Mouse (Mus musculus): ENCODE data around the gene Msrb3.
"Not testable (repeated sequence)": the region's sequence is repeated elsewhere in the genome, so short reads cannot be mapped to it uniquely, and the experiment has no call there.

Msrb3 gene

GRCm38 (mm10) chr10:120801127-120801526, 97.8 kb downstream of the Msrb3 start:
- DNase-seq = no peak

DNA sequence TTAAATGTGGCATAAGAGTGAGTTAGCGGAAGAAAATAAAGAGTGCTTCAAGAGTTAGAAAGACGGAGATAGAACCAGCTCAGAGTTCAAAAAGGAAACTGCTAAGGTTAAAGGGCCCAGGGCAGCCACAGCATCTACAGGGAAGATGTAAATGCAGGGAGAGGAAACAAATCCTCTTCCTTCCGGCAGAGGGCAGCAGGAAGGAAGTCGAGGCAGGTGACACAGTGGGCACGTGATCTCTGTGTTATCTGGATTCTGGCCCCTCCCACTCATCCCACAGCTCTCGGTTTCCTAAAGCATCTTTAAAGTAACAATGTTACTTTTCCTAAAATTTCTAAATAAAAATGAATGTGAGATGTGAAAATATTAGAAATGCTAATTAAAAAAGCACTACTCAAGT, 99.4 kb downstream of the Msrb3 start:
- no peak for DNase-seq

DNA sequence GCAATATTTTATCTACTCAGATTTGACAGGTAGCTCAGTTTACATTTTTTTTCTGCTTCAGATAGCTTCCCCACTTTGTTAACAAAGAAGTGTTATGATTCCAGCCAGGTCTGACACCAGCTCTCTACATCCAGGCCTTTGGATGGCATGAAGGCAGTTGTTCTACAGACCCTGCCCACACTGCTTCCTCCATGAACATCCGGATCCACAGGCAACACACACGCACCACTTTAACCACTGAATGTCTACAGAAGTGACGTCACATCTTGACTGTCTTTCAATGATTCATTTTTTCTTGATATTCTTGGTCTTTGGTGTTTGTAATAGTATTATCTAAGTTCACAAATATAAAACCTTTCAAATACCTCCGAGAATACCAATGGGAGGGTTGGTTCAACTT, 102.2 kb downstream of the Msrb3 start:
- no peak for DNase-seq

- no peak for DNase-seq
Measured at GRCm38 (mm10) chr10:120794391-120794817, 104.5 kb downstream of the Msrb3 start.

GRCm38 (mm10) chr10:120792191-120792765, 106.6 kb downstream of the Msrb3 start:
- no peak for DNase-seq

- DNase-seq = no peak
Measured at GRCm38 (mm10) chr10:120791438-120791837, 107.5 kb downstream of the Msrb3 start.

DNA sequence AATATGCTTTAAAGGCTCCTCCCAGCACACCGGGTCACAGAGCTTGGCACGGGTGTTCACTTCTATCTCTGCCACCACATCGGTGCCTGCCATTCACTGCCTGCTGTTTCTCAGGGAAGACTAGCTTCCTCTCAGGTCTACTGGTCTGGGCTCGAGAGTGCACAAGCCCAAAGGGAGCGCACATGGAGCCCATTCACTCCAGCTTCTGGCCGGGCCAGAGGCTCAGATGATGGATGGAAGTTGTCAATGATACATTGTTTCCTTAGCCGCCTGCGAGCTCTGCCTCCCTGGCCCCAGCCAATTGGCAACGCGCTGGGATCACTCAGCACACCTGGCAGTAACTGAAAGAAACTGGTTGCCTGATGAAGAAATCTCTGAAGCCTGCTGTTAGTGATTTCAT, 111.7 kb downstream of the Msrb3 start:
- no peak for DNase-seq

DNA sequence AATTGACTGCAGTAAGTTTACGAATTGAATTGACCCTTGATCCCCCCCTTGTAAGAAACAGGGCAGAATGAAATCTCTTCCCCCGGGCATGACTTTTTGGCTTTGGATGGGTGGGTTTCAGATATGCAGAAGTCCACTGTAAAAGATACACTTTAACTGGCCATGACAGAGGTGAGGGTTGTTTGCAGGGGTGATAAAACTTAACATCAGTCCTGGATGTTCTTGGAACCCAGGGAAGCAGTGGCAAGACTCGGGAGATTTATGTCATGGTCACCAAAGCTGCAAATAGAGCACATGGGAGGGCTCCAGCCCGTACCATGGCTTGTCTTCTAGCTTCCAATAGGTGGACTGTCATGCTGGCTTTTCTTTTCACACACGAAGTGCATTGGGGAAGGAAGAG, 114.4 kb downstream of the Msrb3 start:
- DNase-seq = no peak

DNA sequence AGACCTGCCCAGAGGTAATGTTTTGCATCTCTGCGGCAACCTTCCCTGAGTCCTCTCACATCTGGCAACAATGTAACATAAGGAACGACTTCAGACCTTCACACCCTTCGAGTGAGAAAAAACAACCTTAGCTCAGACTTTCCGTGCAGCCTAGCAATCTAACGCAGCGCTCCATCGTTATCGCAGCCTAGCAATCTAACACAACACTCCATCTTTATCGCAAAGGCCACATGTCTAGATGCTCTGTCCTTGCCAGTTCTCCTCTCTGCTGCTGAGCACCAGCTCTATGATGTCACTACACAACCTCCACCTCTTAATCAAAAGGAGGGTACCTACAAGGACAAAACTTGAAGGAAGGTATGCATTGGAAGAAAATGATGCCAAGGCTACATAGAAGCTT, 115.5 kb downstream of the Msrb3 start:
- no peak for DNase-seq

DNA sequence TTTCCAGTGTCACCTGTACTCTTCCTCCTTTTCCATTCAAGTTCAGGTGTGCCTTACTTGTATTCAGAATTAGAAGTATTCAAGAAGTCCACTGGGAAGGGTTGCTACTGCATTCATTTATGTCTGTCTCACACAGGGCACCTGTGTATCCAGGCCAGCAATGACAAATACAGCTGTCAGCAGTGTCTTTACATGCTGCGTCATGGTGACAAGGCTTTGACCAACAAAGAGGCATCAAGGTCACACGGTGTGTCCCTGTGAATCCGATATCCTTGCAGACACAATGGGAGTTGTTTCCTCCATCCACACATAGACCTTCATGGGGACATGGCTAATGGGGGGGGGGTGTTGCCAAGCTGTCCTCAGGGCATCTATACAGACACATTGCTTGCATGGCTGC, 121.4 kb downstream of the Msrb3 start:
- no peak for DNase-seq

DNA sequence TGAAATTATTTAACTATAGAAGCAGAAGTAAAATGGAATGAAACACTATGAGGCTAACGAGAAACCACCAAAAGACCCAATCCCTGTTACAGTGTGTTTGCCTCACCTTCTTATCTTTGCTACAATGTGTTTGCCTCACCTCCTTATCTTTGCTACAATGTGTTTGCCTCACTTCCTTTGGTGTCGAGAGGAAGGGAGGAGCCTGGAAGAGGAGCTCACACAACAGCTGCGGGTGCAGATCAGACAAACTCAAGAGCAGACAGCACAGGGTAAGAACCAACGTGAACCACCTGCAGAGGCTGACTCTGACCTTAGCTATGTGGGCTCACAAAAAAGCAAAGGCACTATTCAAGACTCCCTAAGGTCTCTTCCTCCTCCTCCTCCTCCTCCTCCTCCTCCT, 123.5 kb downstream of the Msrb3 start:
- no peak for DNase-seq

DNA sequence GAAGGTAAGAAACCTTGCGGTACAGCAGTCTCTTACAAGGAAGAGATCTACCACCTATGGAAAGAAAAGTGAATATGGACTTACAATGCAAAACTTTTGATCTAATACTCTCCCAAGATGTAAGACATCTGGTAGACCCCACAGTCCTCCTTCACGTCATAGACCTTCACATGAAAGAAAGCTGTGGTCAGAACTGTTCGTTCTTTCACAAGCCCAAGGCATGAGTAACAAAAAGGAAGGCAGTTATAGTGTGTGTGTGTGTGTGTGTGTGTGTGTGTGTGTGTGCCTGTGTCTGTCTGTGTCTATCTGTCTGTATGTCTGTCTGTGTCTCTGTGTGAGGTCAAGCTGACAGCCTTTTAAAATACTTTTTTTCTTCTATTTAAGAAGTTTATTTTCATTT, 131.5 kb downstream of the Msrb3 start:
- DNase-seq = no peak

DNA sequence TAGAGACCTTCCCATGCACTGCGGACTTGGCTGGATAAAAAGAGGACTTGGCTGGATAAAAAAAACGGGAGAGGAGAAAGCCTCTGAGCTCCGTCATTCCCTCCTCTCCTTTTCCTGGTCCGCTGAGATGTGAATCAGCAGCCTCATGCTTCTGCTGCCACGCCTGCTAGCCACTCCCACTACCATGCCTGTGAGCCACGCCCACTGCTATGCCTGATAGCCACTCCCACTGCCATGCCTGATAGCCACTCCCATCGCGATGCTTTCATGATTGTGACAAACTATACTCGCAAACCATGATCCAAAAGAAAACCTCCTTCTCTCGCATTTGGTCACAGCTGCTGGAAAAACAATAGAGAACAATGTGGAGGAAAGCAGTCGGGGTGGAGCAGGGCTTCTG, 133.5 kb downstream of the Msrb3 start:
- no peak for DNase-seq

GRCm38 (mm10) chr10:120763656-120764466, 135.0 kb downstream of the Msrb3 start:
- no peak for DNase-seq

DNA sequence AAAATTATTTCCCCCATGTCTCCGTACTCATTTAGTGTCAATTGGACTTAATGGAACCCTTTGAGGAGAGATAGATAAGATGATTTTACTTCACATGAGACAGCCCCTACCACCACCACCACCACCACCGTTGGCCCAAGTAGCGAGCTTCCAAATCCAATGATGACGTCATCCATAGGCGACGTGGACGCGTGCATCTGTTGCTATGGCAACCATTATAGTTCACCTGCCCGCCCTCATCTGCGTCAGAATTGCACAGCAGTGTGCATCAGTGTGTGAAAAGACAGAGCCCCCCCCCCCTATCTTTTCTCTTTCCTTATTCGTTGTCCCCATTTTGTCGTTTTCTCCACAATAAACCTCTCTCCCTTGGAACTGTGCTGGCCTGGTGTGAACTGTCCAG, 135.9 kb downstream of the Msrb3 start:
- DNase-seq = no peak

DNA sequence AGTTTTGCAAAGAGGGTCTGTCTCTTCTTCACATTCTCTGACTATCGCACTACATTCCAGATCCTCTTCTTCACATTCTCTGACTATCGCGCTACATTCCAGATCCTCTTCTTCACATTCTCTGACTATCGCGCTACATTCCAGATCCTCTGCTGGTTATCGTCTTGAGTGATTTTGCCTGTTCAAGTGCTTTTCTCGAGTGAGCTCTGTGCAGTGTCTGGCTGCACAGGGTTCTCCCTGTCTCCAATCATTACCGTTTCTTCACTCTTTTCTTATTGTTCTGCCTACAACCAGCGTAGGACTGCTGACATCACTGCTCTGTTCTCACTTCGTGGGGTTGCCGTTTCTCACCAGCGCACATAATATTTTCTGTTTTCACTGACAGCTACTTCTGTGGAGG, 138.2 kb downstream of the Msrb3 start:
- DNase-seq = no peak

GRCm38 (mm10) chr10:120759883-120760282, 139.0 kb downstream of the Msrb3 start:
- DNase-seq = no peak

DNA sequence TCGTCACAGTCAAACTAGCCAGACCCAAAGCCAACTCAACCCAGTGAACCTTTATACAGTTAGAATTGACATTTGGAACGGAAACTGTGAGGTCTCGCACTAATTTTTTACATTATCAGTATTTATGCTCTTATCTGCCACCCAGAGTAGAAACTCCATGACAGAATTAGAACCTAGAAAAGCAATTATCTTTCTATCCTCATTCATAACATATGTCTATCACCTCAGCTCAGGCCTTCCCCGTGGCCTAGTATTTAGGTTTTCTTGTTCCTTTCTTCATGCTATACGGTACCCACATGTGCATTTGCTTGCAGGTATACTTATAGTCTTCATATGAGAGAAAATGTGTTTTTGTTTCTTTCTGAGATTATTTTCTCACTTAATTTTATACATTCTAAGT, 146.4 kb downstream of the Msrb3 start:
- DNase-seq = no peak

- DNase-seq = no peak
Measured at GRCm38 (mm10) chr10:120751821-120752261, 147.1 kb downstream of the Msrb3 start.

DNA sequence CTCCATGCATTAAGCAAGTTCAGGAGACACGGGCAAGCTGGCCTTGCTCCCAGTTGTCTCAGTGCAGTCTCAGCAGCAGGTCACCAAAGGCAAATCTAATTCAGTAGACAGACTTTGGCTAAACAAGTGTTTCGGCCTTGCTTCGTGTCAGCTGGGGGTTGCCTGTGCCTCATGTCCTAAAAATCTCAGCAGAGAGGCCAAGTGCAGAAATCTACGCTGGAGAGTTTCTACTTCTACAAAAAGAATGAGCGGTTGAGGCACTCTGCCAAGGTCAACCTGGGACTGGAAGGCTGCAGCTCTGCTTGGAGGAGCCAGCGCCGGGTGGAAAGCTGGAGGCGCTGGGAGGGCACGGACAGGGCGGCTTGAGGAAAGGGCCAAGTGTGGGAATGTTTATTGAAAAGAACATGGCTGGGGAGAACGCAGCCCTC, 147.6 kb downstream of the Msrb3 start:
- DNase-seq = no peak

- DNase-seq = not testable (repeated sequence)
Measured at GRCm38 (mm10) chr10:120749556-120749955, 149.3 kb downstream of the Msrb3 start.

DNA sequence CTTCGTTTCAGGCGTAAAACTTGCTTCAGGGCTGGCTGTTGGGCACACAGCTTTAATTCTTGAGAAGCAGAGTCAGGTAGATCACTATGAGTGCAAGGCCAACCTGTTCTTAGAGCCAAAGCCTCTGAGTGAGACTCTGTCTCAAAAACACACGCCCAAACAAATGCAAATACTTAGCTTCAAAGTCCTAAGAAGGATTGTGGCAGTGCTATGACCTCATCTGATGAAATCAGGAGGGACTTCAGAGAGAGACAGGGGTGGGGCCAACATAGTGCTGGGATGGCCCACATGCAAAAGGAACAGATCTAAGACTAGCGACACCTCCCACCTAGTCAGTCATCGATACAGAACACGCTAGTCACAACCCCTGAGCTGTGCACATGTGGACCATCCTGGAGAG, 150.7 kb downstream of the Msrb3 start:
- DNase-seq = no peak

DNA sequence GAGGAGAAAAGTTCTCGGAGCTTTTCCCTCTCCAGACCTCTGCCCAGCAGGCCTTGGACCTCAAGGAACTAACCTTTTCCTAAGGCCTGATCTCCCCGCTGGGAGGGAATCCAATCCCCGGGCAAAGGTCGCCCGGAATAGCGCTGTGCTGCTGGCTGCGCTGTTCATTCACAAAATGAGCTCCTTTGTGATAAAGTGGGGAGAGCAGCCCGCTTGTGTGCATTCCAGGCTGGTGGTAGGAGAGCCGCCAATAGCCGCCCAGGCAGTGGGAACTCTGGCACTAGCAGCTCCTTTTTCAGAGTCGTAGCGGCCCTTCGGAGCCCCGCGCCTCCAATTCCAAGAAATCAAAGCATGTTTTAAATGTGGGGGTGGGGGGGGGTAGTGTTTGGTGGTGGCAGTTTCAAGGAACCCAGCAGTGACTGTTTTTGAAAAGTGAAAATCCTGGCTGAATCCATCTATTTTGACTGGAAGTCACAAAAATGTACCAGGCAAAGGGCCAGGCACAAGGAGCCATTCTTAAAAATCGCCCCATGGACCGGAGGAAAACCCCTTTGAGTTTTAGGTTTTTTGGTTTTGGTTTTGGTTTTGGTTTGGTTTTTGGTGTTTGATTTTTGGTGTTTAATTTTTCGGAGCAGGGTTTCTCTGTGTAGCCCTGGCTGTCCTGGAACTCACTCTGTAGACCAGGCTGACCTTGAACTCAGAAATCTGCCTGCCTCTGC, 153.6 kb downstream of the Msrb3 start:
- DNase-seq = no peak
